Mouse (Mus musculus): ENCODE data around the gene Gas8.
"Not testable (repeated sequence)": the region's sequence is repeated elsewhere in the genome, so short reads cannot be mapped to it uniquely, and the experiment has no call there.

Gene Gas8

DNA sequence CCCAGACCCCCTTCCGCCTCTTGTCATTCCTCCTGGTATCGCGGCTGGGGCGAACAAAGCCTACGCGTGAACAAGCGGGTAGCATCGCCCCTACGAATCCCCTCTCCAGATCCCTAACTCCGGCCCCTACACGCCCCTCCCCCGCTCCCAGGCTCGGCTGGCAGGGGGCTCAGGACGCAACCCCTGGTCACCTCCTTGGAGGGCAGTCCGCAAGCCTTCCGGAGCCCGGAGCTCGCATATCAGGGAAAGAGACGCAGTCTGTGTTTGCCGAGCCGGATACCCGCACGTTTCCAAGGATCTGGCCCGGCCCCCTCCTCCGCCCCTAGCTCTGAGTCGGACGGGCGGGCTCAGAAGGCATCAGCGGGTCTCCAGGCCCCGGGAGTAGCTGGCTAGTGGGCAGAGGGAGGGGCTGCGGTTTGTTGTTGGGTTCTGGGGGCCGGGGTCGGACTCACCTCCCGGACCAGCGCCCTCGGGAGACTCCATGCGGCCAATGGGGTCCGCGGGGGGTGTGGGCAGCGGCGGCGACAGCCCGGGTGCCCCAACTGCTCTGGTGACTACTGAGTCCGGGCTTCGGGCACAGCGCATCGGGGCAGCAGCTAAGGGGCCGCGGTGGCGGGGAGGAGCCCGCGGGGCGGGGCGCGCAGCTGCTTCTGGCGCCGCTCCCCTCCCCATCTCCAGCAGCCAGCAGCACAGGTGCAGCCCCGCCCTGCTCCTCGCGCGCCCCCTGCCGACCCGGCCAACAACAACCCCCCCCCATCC lies 3.7 kb upstream of the Gas8 start, which contains the start of gene Dbndd1:
TSS of gene Dbndd1 (minus strand) at position 683 of the 759 bp plus-strand sequence.
- DNase-seq (ENCODE audit: low spot score in 2 of 2): peak in 1 of 2 experiments; percentile 34

DNA sequence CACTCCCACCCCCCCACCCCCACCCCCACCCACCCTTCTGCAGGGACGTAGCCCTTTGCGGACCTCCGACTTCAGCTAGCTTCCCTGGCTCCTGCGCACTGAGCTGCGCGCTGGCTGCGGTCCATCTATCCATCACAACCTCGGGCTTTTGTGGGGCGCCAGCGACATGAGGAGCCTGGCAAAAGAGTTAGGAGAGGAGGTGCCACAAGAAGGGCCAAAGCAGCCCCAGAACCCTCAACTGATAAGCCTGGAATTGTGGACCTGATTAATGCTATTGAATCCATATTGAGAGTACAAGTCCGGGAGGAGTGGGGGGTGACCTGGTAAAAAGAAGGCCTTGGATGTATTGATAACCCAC lies 3.1 kb upstream of the Gas8 start:
- DNase-seq (ENCODE audit: low spot score in 2 of 2): no peak

DNA sequence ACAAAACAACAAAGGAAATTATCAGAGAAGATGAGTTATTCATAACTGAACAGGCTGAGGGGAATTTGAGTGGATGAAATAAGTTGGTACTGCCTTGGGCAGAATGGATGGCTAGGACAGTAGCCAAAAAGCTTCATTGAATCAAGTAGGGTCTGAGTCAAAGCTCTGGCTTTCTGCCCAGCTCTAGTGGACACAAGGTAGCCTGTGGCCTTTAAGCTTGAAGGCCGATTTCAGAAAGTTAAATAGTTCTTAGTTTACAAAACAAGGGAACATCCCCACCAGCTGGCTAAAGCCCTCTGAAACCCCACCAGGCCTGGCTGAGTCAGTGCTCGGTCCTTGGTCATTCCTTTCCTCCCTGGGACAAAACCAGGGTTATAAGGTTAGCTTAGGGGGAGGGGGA lies 2.0 kb upstream of the Gas8 start:
- DNase-seq (ENCODE audit: low spot score in 2 of 2): no peak

DNA sequence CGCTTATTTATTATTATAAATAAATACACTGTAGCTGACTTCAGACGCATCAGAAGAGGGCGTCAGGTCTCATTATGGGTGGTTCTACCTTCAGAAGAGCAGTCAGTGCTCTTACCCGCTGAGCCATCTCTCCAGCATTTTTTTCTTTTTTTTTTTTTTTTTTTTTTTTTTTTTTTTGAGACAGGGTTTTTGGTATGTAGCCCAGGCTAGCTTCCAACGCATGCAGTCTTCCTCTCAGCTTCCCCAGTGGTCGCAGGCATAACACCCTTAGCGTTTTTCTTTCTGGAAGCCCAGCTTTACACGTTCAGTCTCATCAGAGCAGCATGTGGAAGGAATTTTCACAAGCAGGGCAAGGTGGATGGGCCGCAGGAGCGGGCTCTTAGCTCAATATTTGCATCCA lies 462 bp upstream of the Gas8 start:
- DNase-seq (ENCODE audit: low spot score in 2 of 2): no peak

DNA sequence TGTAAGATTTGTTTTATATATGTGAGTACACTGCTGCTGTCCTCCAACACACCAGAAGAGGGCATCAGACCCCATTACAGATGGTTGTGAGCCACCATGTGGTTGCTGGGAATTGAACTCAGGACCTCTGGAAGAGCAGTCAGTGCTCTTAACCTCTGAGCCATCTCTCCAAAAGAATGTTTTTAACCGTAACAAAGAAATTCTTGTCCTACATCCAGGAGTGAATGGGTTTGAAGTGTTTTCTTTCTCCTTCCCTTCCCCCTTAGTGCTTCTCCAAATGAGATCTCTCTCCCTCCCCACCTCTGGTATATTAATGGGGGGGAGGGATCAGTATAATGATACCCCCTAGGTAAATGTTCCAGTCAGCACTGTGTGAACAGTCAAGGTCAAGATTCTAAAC lies 1.4 kb downstream of the Gas8 start:
- not testable (repeated sequence) for DNase-seq (ENCODE audit: low spot score in 2 of 2)

DNA sequence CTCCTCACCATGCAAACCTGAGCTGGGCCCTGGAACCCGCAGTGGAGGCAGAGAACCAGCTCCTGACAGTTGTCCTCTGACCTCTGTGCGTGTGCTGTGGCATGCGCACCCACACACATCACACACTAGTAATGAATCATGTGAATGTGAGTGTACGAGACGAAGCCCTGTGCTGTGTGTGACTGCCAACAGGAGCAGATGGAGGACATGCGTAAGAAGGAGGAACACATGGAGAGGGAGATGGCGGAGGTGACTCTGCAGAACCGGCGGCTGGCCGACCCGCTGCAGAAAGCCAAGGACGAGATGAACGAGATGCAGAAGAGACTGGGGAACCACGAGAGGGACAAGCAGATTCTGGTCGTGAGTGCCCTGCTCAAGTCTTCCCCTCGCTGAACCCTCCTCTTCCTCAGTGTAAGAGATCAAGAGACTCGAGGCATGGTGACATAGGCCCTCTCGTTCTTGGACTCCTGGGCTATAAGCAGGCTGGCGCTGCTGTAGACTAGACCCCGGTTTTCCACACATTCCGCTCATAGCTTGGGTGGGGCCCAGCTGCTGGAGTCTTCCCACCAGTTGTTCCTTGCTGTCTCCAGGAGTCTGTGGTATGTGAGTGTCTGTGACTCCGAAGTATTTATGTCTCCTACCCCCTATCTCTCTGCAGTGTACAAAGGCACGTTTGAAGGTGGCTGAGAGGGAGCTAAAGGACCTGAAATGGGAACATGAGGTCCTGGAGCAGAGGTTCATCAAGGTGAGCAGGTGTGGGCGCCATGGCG lies 9.3 kb downstream of the Gas8 start:
- DNase-seq (ENCODE audit: low spot score in 2 of 2): no peak

DNA sequence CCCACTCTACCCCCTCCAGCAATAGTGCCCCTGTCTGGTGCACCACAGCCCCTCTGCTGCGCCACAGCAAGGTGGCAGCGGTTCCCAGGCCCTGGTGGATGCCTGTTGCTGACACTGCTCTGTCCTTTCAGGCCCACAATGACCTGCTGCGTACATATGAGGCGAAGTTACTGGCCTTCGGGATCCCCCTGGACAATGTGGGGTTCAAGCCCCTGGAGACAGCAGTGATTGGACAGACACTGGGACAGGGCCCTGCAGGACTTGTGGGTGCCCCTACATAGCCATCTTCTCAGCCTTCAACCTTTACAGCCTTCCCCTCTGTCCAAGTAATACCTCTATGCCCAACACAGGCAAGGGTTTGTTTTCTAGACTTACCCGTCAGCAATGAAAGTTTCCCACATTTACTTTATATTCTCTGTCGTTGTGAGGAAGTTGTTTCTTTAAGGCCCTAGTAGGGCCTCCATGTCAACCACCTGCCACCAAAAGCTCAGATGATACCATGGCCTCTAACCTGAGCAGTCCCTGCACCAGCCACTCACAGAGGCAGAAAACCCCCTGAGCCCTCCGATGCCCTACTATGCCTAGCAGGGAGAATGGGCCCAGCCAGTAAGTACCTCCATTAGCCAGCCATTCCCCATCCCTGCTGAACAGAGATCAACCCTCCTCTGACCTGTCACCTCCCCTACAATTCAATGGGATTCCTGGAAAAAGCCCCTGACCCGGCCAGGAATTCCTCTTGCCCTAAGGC lies 17.8 kb downstream of the Gas8 start:
- DNase-seq (ENCODE audit: low spot score in 2 of 2): no peak

DNA sequence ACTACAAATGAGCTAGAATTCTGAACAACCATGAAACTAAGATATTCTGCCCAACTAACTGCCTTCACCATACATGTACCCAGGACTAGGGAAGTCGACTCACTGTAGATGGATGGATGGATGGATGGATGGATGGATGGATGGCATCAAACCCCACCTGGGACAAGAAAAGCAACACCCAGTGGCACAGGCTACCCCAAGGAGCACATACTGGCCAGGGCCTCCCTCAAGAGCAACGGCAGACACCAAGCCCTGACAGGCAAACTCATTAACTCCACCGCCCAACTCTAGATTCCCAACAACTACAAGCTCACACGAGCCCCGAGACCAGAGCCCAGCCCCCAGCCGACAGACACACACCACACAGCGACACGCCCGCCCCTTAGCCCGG lies 18.4 kb downstream of the Gas8 start:
- DNase-seq (ENCODE audit: low spot score in 2 of 2): no peak

DNA sequence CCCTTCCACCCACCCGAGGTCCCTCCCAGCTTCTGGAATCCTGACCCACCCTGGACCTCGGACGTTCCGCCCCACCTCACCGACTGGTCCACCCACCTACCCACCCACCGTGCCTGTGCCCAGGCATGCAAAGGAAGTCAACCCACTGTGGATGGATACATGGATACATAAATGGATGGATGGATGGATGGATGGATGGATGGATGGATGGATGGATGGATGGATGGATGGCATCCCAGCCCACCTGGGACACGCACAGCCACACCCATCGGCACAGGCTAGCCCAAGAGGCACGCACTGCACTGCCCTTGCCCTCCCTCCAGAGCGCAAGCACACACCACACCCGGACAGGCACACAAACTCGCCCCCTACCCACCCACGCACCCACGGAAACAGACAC lies 19.0 kb downstream of the Gas8 start:
- peak; percentile 26 to 44 for DNase-seq (ENCODE audit: low spot score in 2 of 2)

DNA sequence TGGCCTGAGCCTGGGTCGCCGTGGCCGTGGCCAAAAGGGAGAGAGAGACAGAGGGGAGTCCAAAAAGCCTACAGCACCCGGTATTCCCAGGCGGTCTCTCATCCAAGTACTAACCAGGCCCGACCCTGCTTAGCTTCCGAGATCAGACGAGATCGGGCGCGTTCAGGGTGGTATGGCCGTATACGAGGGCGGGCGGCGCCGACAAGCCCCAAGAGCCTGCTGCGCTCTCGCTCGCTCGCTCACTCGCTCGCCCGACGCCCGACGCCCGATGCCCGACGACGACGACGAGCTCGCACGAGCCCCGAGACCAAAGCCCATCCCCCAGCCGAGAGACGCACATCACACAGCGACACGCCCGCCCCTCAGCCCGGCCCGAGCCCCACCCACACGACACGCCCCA lies 45.6 kb downstream of the Gas8 start:
- DNase-seq (ENCODE audit: low spot score in 2 of 2): not testable (repeated sequence)

DNA sequence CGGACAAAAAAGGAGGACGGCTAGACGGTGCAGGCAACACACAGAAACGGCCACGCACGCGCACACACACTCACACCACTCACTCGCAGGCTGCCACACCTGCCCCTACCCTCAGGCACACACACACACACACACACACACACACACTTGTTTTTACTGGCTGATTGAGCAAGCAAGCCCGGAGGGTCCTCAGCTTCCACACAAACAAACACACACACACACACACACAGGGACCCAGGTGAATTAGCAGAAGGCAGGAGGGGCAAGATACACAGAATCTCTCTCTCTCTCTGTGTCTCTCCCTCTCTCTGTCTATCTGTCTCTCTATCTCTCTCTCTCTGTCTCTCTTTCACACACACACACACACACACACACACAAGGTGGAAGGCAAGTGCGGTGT lies 56.8 kb downstream of the Gas8 start:
- peak in 1 of 2 experiments; percentile 8 for DNase-seq (ENCODE audit: low spot score in 2 of 2)
